Mouse (Mus musculus): Measurements from ENCODE around the gene Usp15. TPM values are rescaled to one million over a fixed set of nuclear protein-coding genes. Genes with fewer than 3 reads are reported as not detected.

Usp15 gene
- polyA plus RNA-seq, 1 experiment = 138 TPM

- Histone ChIP-seq H3K27me3 (ENCODE audit: control insufficient read depth, insufficient read depth, low read length) (no peaks in the 10 kb centered on the region), H3K27ac (ENCODE audit: control insufficient read depth, insufficient read depth, low read depth, low read length) (no peak overlapping the region), H3K4me3 (ENCODE audit: control insufficient read depth, low read depth, low read length) (no peak overlapping the region), H3K4me1 (ENCODE audit: control insufficient read depth, insufficient read depth, low read length) (no peaks in the 10 kb centered on the region), H3K36me3 (ENCODE audit: control insufficient read depth, insufficient read depth, low read length) (no peaks in the 10 kb centered on the region)
- TF ChIP-seq POLR2A (IDR thresholded peaks at IDR 0.05; ENCODE audit: control insufficient read depth, low read depth, low read length) (no peak), CTCF (IDR thresholded peaks at IDR 0.05; ENCODE audit: control insufficient read depth, insufficient read depth, insufficient replicate concordance, low read depth, low read length) (no peak)
Observed at GRCm38 (mm10) chr10:123108527-123108926, 88.3 kb downstream of the Usp15 start.

- H3K36me3 ChIP-seq (ENCODE audit: control insufficient read depth, insufficient read depth, low read length) = no peaks in the 10 kb centered on the region
- no peak for TF ChIP-seq CTCF (IDR thresholded peaks at IDR 0.05; ENCODE audit: control insufficient read depth, insufficient read depth, insufficient replicate concordance, low read depth, low read length)
- TF ChIP-seq POLR2A (IDR thresholded peaks at IDR 0.05; ENCODE audit: control insufficient read depth, low read depth, low read length) = no peak
- no peak overlapping the region for H3K4me3 ChIP-seq (ENCODE audit: control insufficient read depth, low read depth, low read length)
- no peak overlapping the region for H3K27ac ChIP-seq (ENCODE audit: control insufficient read depth, insufficient read depth, low read depth, low read length)
- H3K4me1 ChIP-seq (ENCODE audit: control insufficient read depth, insufficient read depth, low read length) = no peaks in the 10 kb centered on the region
- H3K27me3 ChIP-seq (ENCODE audit: control insufficient read depth, insufficient read depth, low read length) = no peaks in the 10 kb centered on the region
Observed at GRCm38 (mm10) chr10:123108121-123108520, 88.7 kb downstream of the Usp15 start.

GRCm38 (mm10) chr10:123101303-123101702, 95.5 kb downstream of the Usp15 start:
- H3K27me3 ChIP-seq (ENCODE audit: control insufficient read depth, insufficient read depth, low read length) = no peaks in the 10 kb centered on the region
- no peaks in the 10 kb centered on the region for H3K4me1 ChIP-seq (ENCODE audit: control insufficient read depth, insufficient read depth, low read length)
- no peak overlapping the region for H3K4me3 ChIP-seq (ENCODE audit: control insufficient read depth, low read depth, low read length)
- TF ChIP-seq CTCF (IDR thresholded peaks at IDR 0.05; ENCODE audit: control insufficient read depth, insufficient read depth, insufficient replicate concordance, low read depth, low read length) = no peak
- no peak for TF ChIP-seq POLR2A (IDR thresholded peaks at IDR 0.05; ENCODE audit: control insufficient read depth, low read depth, low read length)
- no peak overlapping the region for H3K27ac ChIP-seq (ENCODE audit: control insufficient read depth, insufficient read depth, low read depth, low read length)
- no peaks in the 10 kb centered on the region for H3K36me3 ChIP-seq (ENCODE audit: control insufficient read depth, insufficient read depth, low read length)

GRCm38 (mm10) chr10:123100584-123100983, 96.2 kb downstream of the Usp15 start:
- Histone ChIP-seq H3K36me3 (ENCODE audit: control insufficient read depth, insufficient read depth, low read length) (no peaks in the 10 kb centered on the region), H3K4me3 (ENCODE audit: control insufficient read depth, low read depth, low read length) (no peak overlapping the region), H3K27me3 (ENCODE audit: control insufficient read depth, insufficient read depth, low read length) (no peaks in the 10 kb centered on the region), H3K27ac (ENCODE audit: control insufficient read depth, insufficient read depth, low read depth, low read length) (no peak overlapping the region), H3K4me1 (ENCODE audit: control insufficient read depth, insufficient read depth, low read length) (no peaks in the 10 kb centered on the region)
- TF ChIP-seq POLR2A (IDR thresholded peaks at IDR 0.05; ENCODE audit: control insufficient read depth, low read depth, low read length) (no peak), CTCF (IDR thresholded peaks at IDR 0.05; ENCODE audit: control insufficient read depth, insufficient read depth, insufficient replicate concordance, low read depth, low read length) (no peak)

- H3K4me3 ChIP-seq (ENCODE audit: control insufficient read depth, low read depth, low read length) = no peak overlapping the region
- TF ChIP-seq POLR2A (IDR thresholded peaks at IDR 0.05; ENCODE audit: control insufficient read depth, low read depth, low read length) (no peak), CTCF (IDR thresholded peaks at IDR 0.05; ENCODE audit: control insufficient read depth, insufficient read depth, insufficient replicate concordance, low read depth, low read length) (no peak)
- no peaks in the 10 kb centered on the region for H3K27me3 ChIP-seq (ENCODE audit: control insufficient read depth, insufficient read depth, low read length)
- no peak overlapping the region for H3K27ac ChIP-seq (ENCODE audit: control insufficient read depth, insufficient read depth, low read depth, low read length)
- H3K4me1 ChIP-seq (ENCODE audit: control insufficient read depth, insufficient read depth, low read length) = peaks cover 4% of the 10 kb centered on the region; the same call in 1 of the 2 replicates
- no peaks in the 10 kb centered on the region for H3K36me3 ChIP-seq (ENCODE audit: control insufficient read depth, insufficient read depth, low read length)
Observed at GRCm38 (mm10) chr10:123094504-123094903, 102.3 kb downstream of the Usp15 start.

GRCm38 (mm10) chr10:123092577-123092976, 104.2 kb downstream of the Usp15 start:
- Histone ChIP-seq H3K36me3 (ENCODE audit: control insufficient read depth, insufficient read depth, low read length) (no peaks in the 10 kb centered on the region), H3K4me3 (ENCODE audit: control insufficient read depth, low read depth, low read length) (no peak overlapping the region), H3K27ac (ENCODE audit: control insufficient read depth, insufficient read depth, low read depth, low read length) (no peak overlapping the region), H3K4me1 (ENCODE audit: control insufficient read depth, insufficient read depth, low read length) (peaks cover 4% of the 10 kb centered on the region; the same call in 1 of the 2 replicates), H3K27me3 (ENCODE audit: control insufficient read depth, insufficient read depth, low read length) (no peaks in the 10 kb centered on the region)
- no peak for TF ChIP-seq CTCF (IDR thresholded peaks at IDR 0.05; ENCODE audit: control insufficient read depth, insufficient read depth, insufficient replicate concordance, low read depth, low read length)
- no peak for TF ChIP-seq POLR2A (IDR thresholded peaks at IDR 0.05; ENCODE audit: control insufficient read depth, low read depth, low read length)

- no peaks in the 10 kb centered on the region for H3K27me3 ChIP-seq (ENCODE audit: control insufficient read depth, insufficient read depth, low read length)
- peaks cover 4% of the 10 kb centered on the region; the same call in 1 of the 2 replicates for H3K4me1 ChIP-seq (ENCODE audit: control insufficient read depth, insufficient read depth, low read length)
- TF ChIP-seq CTCF (IDR thresholded peaks at IDR 0.05; ENCODE audit: control insufficient read depth, insufficient read depth, insufficient replicate concordance, low read depth, low read length) = no peak
- TF ChIP-seq POLR2A (IDR thresholded peaks at IDR 0.05; ENCODE audit: control insufficient read depth, low read depth, low read length) = no peak
- no peaks in the 10 kb centered on the region for H3K36me3 ChIP-seq (ENCODE audit: control insufficient read depth, insufficient read depth, low read length)
- H3K27ac ChIP-seq (ENCODE audit: control insufficient read depth, insufficient read depth, low read depth, low read length) = no peak overlapping the region
- H3K4me3 ChIP-seq (ENCODE audit: control insufficient read depth, low read depth, low read length) = no peak overlapping the region
Observed at GRCm38 (mm10) chr10:123091737-123092136, 105.1 kb downstream of the Usp15 start.
